ENCODE assay signal across 21 mouse cellular contexts in genomic region chr1:93212441-93212840, GRCm38 (mm10). TPM values are rescaled to one million over a fixed set of nuclear protein-coding genes. Genes with fewer than 3 reads are reported as not detected.
DNase-seq lines count a peak whose midpoint lies in the region; ATAC-seq lines count a peak whose summit lies in the region.
"Had no signal": no experiment of that assay in that cellular context is flagged by ENCODE, and none has a peak within 500 bp of the region (broad histone marks: within the 10 kb centered on the region; RNA-seq: fewer than 3 reads in every experiment).

No protein-coding gene starts in this region.

- no peaks in the 10 kb centered on the region for H3K36me3 ChIP-seq in heart, embryonic 15.5 days
- no peaks in the 10 kb centered on the region for H3K36me3 ChIP-seq in lung, embryonic 15.5 days
- H3K36me3 ChIP-seq in limb, embryonic 10.5 days: no peaks in the 10 kb centered on the region
- H3K36me3 ChIP-seq: hindbrain, embryonic 12.5 days; liver, embryonic 12.5 days; neural tube, embryonic 15.5 days had no signal

- no peak overlapping the region for H3K9ac ChIP-seq in heart, embryonic 15.5 days
- H3K9ac ChIP-seq in lung, embryonic 15.5 days: no peak overlapping the region
- H3K9ac ChIP-seq: hindbrain, embryonic 12.5 days; liver, embryonic 12.5 days; neural tube, embryonic 15.5 days had no signal

- WGBS in heart, embryonic 15.5 days: 77% methylated on average over 7 of the region's 7 CpGs
- 63% methylated on average over 7 of the region's 7 CpGs for WGBS in lung, embryonic 15.5 days
- WGBS in limb, embryonic 10.5 days: 80% methylated on average over 7 of the region's 7 CpGs

- no peak for ATAC-seq in heart, embryonic 15.5 days (replicated peaks; ENCODE audit: insufficient number of reproducible peaks, insufficient read depth, low FRiP score, low read depth)
- ATAC-seq in lung, embryonic 15.5 days (ENCODE audit: borderline replicate concordance, extremely low read depth, low FRiP score, low TSS enrichment): no peak
- ATAC-seq in megakaryocyte-erythroid progenitor cell, adult 5-6 weeks (replicated peaks; ENCODE audit: low FRiP score, low TSS enrichment, poor library complexity, severe bottlenecking): no peak
- ATAC-seq: forebrain, embryonic 16.5 days; liver, embryonic 12.5 days had no signal

- peak overlapping the region; percentile 80; the same call in 1 of the 2 replicates for H3K27ac ChIP-seq in heart, embryonic 15.5 days
- H3K27ac ChIP-seq in lung, embryonic 15.5 days: peak overlapping the region; percentile 92
- peak overlapping the region; percentile 83; the same call in 1 of the 2 replicates for H3K27ac ChIP-seq in limb, embryonic 10.5 days
- H3K27ac ChIP-seq: hindbrain, embryonic 12.5 days; liver, embryonic 12.5 days; neural tube, embryonic 15.5 days had no signal

- H3K4me2 ChIP-seq in heart, embryonic 15.5 days: no peak overlapping the region
- no peak overlapping the region for H3K4me2 ChIP-seq in lung, embryonic 15.5 days
- H3K4me2 ChIP-seq: hindbrain, embryonic 12.5 days; liver, embryonic 12.5 days; neural tube, embryonic 15.5 days had no signal

- no peak for DNase-seq in heart, postnatal 14 days
- DNase-seq in lung, adult 18-20 months: no peak
- peak; percentile 78 for DNase-seq in NIH3T3 (ENCODE audit: low read depth)
- no peak for DNase-seq in limb, embryonic 10.5 days (ENCODE audit: low spot score)
- DNase-seq in cerebellum, adult 11 months: no peak
- DNase-seq: adrenal gland, postnatal 25 days; B cell, adult 2 months; cerebellum, adult 8-10 months; lung, postnatal 10 days; right cerebral cortex, postnatal 4 days had no signal

- H3K4me3 ChIP-seq in heart, embryonic 15.5 days: no peak overlapping the region
- no peak overlapping the region for H3K4me3 ChIP-seq in lung, embryonic 15.5 days
- H3K4me3 ChIP-seq in limb, embryonic 10.5 days: no peak overlapping the region
- H3K4me3 ChIP-seq: erythroblast, embryonic 14.5 days; hindbrain, embryonic 12.5 days; liver, embryonic 12.5 days; neural tube, embryonic 15.5 days had no signal

- H3K9me3 ChIP-seq in heart, embryonic 15.5 days (replicated peaks): no peaks in the 10 kb centered on the region
- no peaks in the 10 kb centered on the region for H3K9me3 ChIP-seq in lung, embryonic 15.5 days
- no peaks in the 10 kb centered on the region for H3K9me3 ChIP-seq in limb, embryonic 10.5 days (replicated peaks)
- H3K9me3 ChIP-seq: hindbrain, embryonic 12.5 days; liver, embryonic 12.5 days; neural tube, embryonic 15.5 days had no signal

- H3K27me3 ChIP-seq in heart, embryonic 15.5 days: no peaks in the 10 kb centered on the region
- H3K27me3 ChIP-seq in lung, embryonic 15.5 days: no peaks in the 10 kb centered on the region
- H3K27me3 ChIP-seq in limb, embryonic 10.5 days (ENCODE audit: low read depth, poor library complexity, severe bottlenecking): no peaks in the 10 kb centered on the region
- H3K27me3 ChIP-seq: hindbrain, embryonic 12.5 days; liver, embryonic 12.5 days; neural tube, embryonic 15.5 days had no signal

- peaks cover 49% of the 10 kb centered on the region for H3K4me1 ChIP-seq in heart, embryonic 15.5 days (replicated peaks)
- peaks cover 61% of the 10 kb centered on the region for H3K4me1 ChIP-seq in lung, embryonic 15.5 days
- peaks cover 90% of the 10 kb centered on the region for H3K4me1 ChIP-seq in limb, embryonic 10.5 days
- H3K4me1 ChIP-seq: liver, embryonic 12.5 days had no signal

- intact Hi-C loops in heart, postnatal 14 days (cut with DNase I): no loop called here

RNA-seq across cellular contexts. Expression of gene Sned1, which starts 23.2 kb away (rescaled TPM):
- polyA plus RNA-seq in heart, embryonic 15.5 days (2015; fragmentation: Nextera tagmentation; extraction: Ambion mirVana): 3.0 and 7.8 TPM in 2 replicates
- 10 to 100 TPM; 16.2 to 19.0 TPM for total RNA-seq in heart, postnatal 14 days (2021)
- polyA plus RNA-seq in lung, embryonic 15.5 days (2015; fragmentation: Nextera tagmentation; extraction: Ambion mirVana): 19.6 and 23.2 TPM in 2 replicates
- 12.0 and 27.8 TPM in 2 replicates for polyA plus RNA-seq in limb, embryonic 10.5 days (2016; fragmentation: Nextera tagmentation; extraction: Ambion mirVana)
- total RNA-seq in megakaryocyte-erythroid progenitor cell, adult 5-6 weeks (2014; fragmentation: Nextera tagmentation): 0.27 TPM in 1 of 2 replicates, not detected in the other
- not detected in 2 replicates for total RNA-seq in megakaryocyte-erythroid progenitor cell, adult 5-6 weeks (2017)
- polyA plus RNA-seq: erythroblast, embryonic 14.5 days had no signal

RNA-seq across cellular contexts. Expression of gene Crocc2, which starts 43.9 kb away (rescaled TPM):
- polyA plus RNA-seq in heart, embryonic 15.5 days (2015; fragmentation: Nextera tagmentation; extraction: Ambion mirVana): 0.26 and 0.55 TPM in 2 replicates
- under 1 TPM; 0.20 to 0.24 TPM for total RNA-seq in heart, postnatal 14 days (2021)
- 3.2 and 3.7 TPM in 2 replicates for polyA plus RNA-seq in lung, embryonic 15.5 days (2015; fragmentation: Nextera tagmentation; extraction: Ambion mirVana)
- 0.33 and 0.34 TPM in 2 replicates for polyA plus RNA-seq in limb, embryonic 10.5 days (2016; fragmentation: Nextera tagmentation; extraction: Ambion mirVana)
- total RNA-seq in megakaryocyte-erythroid progenitor cell, adult 5-6 weeks (2014; fragmentation: Nextera tagmentation): not detected in 2 replicates
- total RNA-seq in megakaryocyte-erythroid progenitor cell, adult 5-6 weeks (2017): not detected in 2 replicates
- polyA plus RNA-seq: erythroblast, embryonic 14.5 days had no signal

RNA-seq across cellular contexts. Expression of gene 2310007B03Rik, which starts 51.7 kb away (rescaled TPM):
- polyA plus RNA-seq in heart, embryonic 15.5 days (2015; fragmentation: Nextera tagmentation; extraction: Ambion mirVana): 0.38 and 1.2 TPM in 2 replicates
- not detected for total RNA-seq in heart, postnatal 14 days (2021)
- polyA plus RNA-seq in lung, embryonic 15.5 days (2015; fragmentation: Nextera tagmentation; extraction: Ambion mirVana): 14.1 and 16.7 TPM in 2 replicates
- 0.74 and 1.4 TPM in 2 replicates for polyA plus RNA-seq in limb, embryonic 10.5 days (2016; fragmentation: Nextera tagmentation; extraction: Ambion mirVana)
- not detected in 2 replicates for total RNA-seq in megakaryocyte-erythroid progenitor cell, adult 5-6 weeks (2014; fragmentation: Nextera tagmentation)
- not detected in 2 replicates for total RNA-seq in megakaryocyte-erythroid progenitor cell, adult 5-6 weeks (2017)
- total RNA-seq: adrenal gland, postnatal 25 days; layer of hippocampus, postnatal 14 days; left cerebral cortex, postnatal 10 days had no signal
- polyA plus RNA-seq: cortical plate, adult 2 months; erythroblast, embryonic 14.5 days; liver, embryonic 12.5 days had no signal
